Mouse (Mus musculus): ENCODE data around the gene Gm21887.
"Not testable (repeated sequence)": the region's sequence is repeated elsewhere in the genome, so short reads cannot be mapped to it uniquely, and the experiment has no call there.

DNA sequence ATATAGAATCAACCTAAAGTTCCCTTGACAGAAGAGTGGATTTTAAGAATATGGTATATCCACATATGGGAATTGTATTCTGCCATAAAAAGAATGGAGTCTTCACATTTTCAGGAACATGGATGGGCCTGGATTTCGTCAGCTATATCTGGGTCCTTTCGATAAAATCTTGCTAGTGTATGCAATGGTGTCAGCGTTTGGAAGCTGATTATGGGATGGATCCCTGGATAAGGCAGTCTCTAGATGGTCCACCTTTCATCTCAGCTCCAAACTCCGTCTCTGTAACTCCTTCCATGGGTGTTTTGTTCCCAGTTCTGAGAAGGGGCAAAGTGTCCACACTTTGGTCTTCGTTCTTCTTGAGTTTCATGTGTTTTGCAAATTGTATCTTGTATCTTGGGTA, 33.1 kb upstream of the Gm21887 start:
- TF ChIP-seq POLR2A (IDR thresholded peaks at IDR 0.05; ENCODE audit: low read depth, low read length); CTCF (conservative IDR thresholded peaks at IDR 0.05 in 1 of 2, IDR thresholded peaks at IDR 0.05 in 1 of 2; ENCODE audit: low read depth in 2 of 2, low read length in 2 of 2); RAD21 (IDR thresholded peaks at IDR 0.05; ENCODE audit: low read depth, low read length): not testable (repeated sequence)
